Mouse (Mus musculus) liver, embryonic 13.5 days (tissue): ENCODE results near the gene Mapk10. TPM values are rescaled to one million over a fixed set of nuclear protein-coding genes. Genes with fewer than 3 reads are reported as not detected.

Experiments used
- ATAC-seq: fragments of 200-750 bp; cut with Nextera tagmentation; 2 replicates; pipeline ENCODE4 v1.8.0; 2017; ENCODE audit warnings: low read depth, mild to moderate bottlenecking, moderate number of reproducible peaks, moderate library complexity
- DNase-seq: peaks from one replicate; pipeline ENCODE4 v3.0.0; 2022
- H3K27ac ChIP-seq: fragments of 300-500 bp; sonication (generic); 2 replicates; pipeline ENCODE4 v1.5.1; 2015; ENCODE audit warnings: moderate library complexity, mild to moderate bottlenecking, inconsistent platforms
- H3K27me3 ChIP-seq: fragments of 300-500 bp; sonication (generic); 2 replicates; pipeline ENCODE4 v1.6.1; 2015; ENCODE audit warnings: mild to moderate bottlenecking, inconsistent platforms
- H3K36me3 ChIP-seq: fragments of 300-500 bp; sonication (generic); 2 replicates; pipeline ENCODE4 v1.6.1; 2015; ENCODE audit warnings: mild to moderate bottlenecking, inconsistent platforms
- H3K4me1 ChIP-seq: fragments of 300-500 bp; sonication (generic); replicated peaks from 2 replicates; pipeline ENCODE4 v1.6.1; 2015; ENCODE audit warnings: inconsistent platforms
- H3K4me2 ChIP-seq: fragments of 300-500 bp; sonication (generic); 2 replicates; pipeline ENCODE4 v1.6.1; 2015; ENCODE audit warnings: inconsistent platforms, mild to moderate bottlenecking, moderate library complexity
- H3K4me3 ChIP-seq: fragments of 300-500 bp; sonication (generic); replicated peaks from 2 replicates; pipeline ENCODE4 v1.5.1; 2015; ENCODE audit warnings: mild to moderate bottlenecking, inconsistent platforms
- H3K9ac ChIP-seq: fragments of 300-500 bp; sonication (generic); 2 replicates; pipeline ENCODE4 v1.6.1; 2015; ENCODE audit warnings: mild to moderate bottlenecking, inconsistent platforms
- H3K9me3 ChIP-seq: fragments of 300-500 bp; sonication (generic); replicated peaks from 2 replicates; pipeline ENCODE4 v1.6.1; 2016; ENCODE audit warnings: inconsistent platforms
- WGBS: fragments of 180-500 bp; shearing (Covaris S2); methylation state at CpG from one replicate; pipeline ENCODE4 v1.1.7; 2015; ENCODE audit not compliant: insufficient replicate concordance; 5-methylcytosine and 5-hydroxymethylcytosine counted together
- polyA plus RNA-seq: library from polyadenylated mRNA; unstranded; fragments of >200 nt; fragmentation: Nextera tagmentation; extraction: Ambion mirVana; gene quantifications from 2 replicates; pipeline ENCODE4 v1.2.1, GENCODE M21; 2015

Gene Mapk10
- polyA plus RNA-seq, 1 experiment from 2014 or later = 0.13 TPM

DNA sequence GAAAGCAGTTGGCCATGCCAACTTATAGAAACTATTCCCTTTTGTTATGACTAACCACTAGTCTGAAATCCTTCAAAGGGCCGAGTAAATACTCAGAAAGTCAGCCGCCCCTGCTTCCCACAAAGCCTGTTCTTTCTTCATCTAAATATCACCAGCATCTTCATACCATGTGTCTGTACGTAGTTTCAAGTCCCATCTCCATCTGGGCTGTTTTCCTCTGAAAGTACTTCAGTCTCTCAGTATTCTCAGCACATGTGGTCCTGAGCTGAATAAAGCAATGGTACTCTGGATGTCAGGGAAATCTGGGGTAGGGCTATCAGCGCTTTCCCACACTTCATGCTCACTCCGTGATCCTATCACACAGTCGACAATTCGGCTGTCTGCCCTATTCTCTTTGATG, 212.6 kb downstream of the Mapk10 start:
- no peak for DNase-seq
- no peaks in the 10 kb centered on the region for H3K27me3 ChIP-seq
- peaks cover 2% of the 10 kb centered on the region; the same call in 1 of the 2 replicates for H3K9me3 ChIP-seq
- no peak overlapping the region for H3K27ac ChIP-seq
- H3K9ac ChIP-seq = no peak overlapping the region
- H3K4me2 ChIP-seq = no peak overlapping the region
- 69% methylated on average over 7 of the region's 7 CpGs for WGBS
- no peak for ATAC-seq
- H3K4me1 ChIP-seq = no peaks in the 10 kb centered on the region
- H3K4me3 ChIP-seq = no peak overlapping the region
- H3K36me3 ChIP-seq = no peaks in the 10 kb centered on the region

DNA sequence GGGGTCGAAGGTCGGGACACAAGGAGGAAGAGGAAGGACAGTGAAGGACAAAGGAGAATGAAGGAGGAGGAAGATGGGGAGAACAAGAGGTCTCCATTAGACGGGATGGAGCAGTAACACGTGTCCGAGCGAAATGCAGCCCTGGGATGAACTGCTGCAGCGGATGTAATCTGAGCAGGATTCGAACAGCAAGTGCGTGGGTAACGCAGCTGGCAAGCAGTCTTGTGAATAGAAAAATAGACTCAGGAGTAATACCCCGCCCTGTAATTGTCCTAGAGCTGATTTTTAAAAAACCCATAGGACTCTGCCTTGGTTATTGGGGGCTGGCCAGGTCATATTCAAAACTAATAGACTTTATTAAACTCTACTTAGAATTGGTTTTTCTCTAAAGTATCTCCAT, 213.2 kb downstream of the Mapk10 start:
- Histone ChIP-seq H3K4me2 (no peak overlapping the region), H3K36me3 (no peaks in the 10 kb centered on the region), H3K9ac (no peak overlapping the region), H3K27me3 (no peaks in the 10 kb centered on the region), H3K9me3 (peaks cover 2% of the 10 kb centered on the region; the same call in 1 of the 2 replicates), H3K4me1 (no peaks in the 10 kb centered on the region), H3K4me3 (no peak overlapping the region), H3K27ac (no peak overlapping the region)
- ATAC-seq (no peak), DNase-seq (no peak)
- 74% methylated on average over 11 of the region's 11 CpGs for WGBS

DNA sequence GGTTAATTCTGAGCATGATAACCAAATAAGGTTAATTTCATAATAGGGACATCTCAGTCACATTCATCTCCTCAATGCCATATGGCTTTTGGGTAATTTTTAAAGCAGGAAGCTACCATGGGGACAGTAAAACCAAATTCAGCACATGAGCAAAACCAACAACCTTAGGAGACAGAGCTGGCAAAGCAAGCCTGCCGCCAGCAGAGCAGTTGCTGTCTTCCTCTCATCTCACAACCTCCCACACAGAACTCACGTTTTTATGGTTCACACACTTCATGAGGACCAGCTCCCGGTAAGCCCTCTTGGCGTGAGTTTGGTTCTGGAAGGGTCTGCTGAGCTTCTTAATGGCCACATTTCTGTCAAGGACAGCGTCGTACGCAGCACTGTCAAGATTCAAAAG, 214.8 kb downstream of the Mapk10 start:
- 67% methylated on average over 7 of the region's 7 CpGs for WGBS
- ATAC-seq (no peak), DNase-seq (no peak)
- Histone ChIP-seq H3K27ac (no peak overlapping the region), H3K9ac (no peak overlapping the region), H3K36me3 (no peaks in the 10 kb centered on the region), H3K4me2 (no peak overlapping the region), H3K4me1 (no peaks in the 10 kb centered on the region), H3K4me3 (no peak overlapping the region), H3K27me3 (no peaks in the 10 kb centered on the region), H3K9me3 (peaks cover 2% of the 10 kb centered on the region; the same call in 1 of the 2 replicates)

- Histone ChIP-seq H3K4me1 (no peaks in the 10 kb centered on the region), H3K4me2 (no peak overlapping the region), H3K27ac (no peak overlapping the region), H3K27me3 (no peaks in the 10 kb centered on the region), H3K9ac (no peak overlapping the region), H3K9me3 (peaks cover 4% of the 10 kb centered on the region; the same call in 1 of the 2 replicates), H3K36me3 (no peaks in the 10 kb centered on the region), H3K4me3 (no peak overlapping the region)
- ATAC-seq (no peak), DNase-seq (no peak)
These were observed 215.2 kb downstream of the Mapk10 start for GRCm38 (mm10) chr5:102995928-102996327.

GRCm38 (mm10) chr5:102993951-102994350, 217.2 kb downstream of the Mapk10 start:
- Histone ChIP-seq H3K4me3 (no peak overlapping the region), H3K36me3 (no peaks in the 10 kb centered on the region), H3K27me3 (no peaks in the 10 kb centered on the region), H3K9me3 (peaks cover 6% of the 10 kb centered on the region; the same call in 1 of the 2 replicates), H3K4me2 (no peak overlapping the region), H3K27ac (no peak overlapping the region), H3K4me1 (no peaks in the 10 kb centered on the region), H3K9ac (no peak overlapping the region)
- no peak for DNase-seq
- 67% methylated on average over 5 of the region's 5 CpGs for WGBS
- ATAC-seq = no peak

DNA sequence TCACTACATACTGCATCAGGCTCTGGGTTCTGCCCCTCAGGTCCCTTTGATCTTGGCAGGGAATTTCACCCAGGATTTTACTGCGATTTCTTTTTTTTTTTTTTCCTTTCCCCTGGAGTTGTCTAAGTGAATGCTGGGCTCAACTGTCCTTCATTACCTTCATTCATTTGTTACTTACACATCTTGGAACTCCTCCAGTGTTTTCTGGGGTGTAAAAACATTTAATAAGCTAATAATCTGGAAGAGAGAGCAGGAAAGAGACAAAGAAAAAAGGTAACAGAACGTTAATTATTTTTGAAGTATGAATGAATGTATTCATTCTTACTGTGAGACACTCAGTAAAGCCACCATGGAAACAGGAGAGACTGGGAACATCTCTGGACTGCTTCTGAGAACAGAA, 219.4 kb downstream of the Mapk10 start:
- H3K9ac ChIP-seq = no peak overlapping the region
- H3K4me3 ChIP-seq = no peak overlapping the region
- H3K4me2 ChIP-seq = no peak overlapping the region
- no peak overlapping the region for H3K27ac ChIP-seq
- peaks cover 4% of the 10 kb centered on the region; the same call in 1 of the 2 replicates for H3K9me3 ChIP-seq
- H3K27me3 ChIP-seq = no peaks in the 10 kb centered on the region
- DNase-seq (no peak), ATAC-seq (no peak)
- no peaks in the 10 kb centered on the region for H3K4me1 ChIP-seq
- WGBS = 51% methylated on average over 2 of the region's 2 CpGs
- H3K36me3 ChIP-seq = no peaks in the 10 kb centered on the region

DNA sequence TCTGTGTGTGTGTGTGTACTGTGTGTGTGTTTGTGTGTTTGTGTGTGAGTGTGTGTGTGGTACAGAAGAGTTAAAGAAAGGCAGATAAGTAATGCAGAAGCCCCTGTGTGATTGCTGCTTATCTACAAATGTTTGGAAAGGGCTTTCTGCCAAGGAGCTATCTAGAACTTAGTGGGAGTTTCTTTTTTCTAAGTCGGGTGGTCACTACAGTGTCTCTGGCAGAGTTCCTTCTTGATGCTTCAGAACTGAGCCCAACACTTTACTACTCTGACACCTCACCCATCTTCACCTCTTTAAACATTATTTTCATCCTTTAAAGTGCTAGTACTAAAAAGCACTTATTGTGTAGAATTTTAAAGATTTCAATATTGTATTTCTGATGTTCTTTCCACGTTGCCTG, 232.8 kb downstream of the Mapk10 start:
- Histone ChIP-seq H3K36me3 (no peaks in the 10 kb centered on the region), H3K4me1 (no peaks in the 10 kb centered on the region), H3K9me3 (no peaks in the 10 kb centered on the region), H3K27me3 (no peaks in the 10 kb centered on the region), H3K9ac (no peak overlapping the region), H3K4me3 (no peak overlapping the region), H3K4me2 (no peak overlapping the region), H3K27ac (no peak overlapping the region)
- ATAC-seq (no peak), DNase-seq (no peak)
- WGBS = 45% methylated on average over 2 of the region's 2 CpGs

- ATAC-seq = no peak
- Histone ChIP-seq H3K36me3 (no peaks in the 10 kb centered on the region), H3K4me2 (no peak overlapping the region), H3K9ac (no peak overlapping the region), H3K27ac (no peak overlapping the region), H3K4me1 (no peaks in the 10 kb centered on the region), H3K27me3 (no peaks in the 10 kb centered on the region), H3K4me3 (no peak overlapping the region), H3K9me3 (0 out of 2 replicates have a peak, but pooled peaks cover 5% of the 10 kb centered on the region)
- no peak for DNase-seq
- WGBS = 32% methylated on average over 6 of the region's 6 CpGs
These were observed 234.0 kb downstream of the Mapk10 start for GRCm38 (mm10) chr5:102977138-102977537.

GRCm38 (mm10) chr5:102976540-102976939, 234.6 kb downstream of the Mapk10 start:
- Histone ChIP-seq H3K4me1 (no peaks in the 10 kb centered on the region), H3K9ac (no peak overlapping the region), H3K4me3 (no peak overlapping the region), H3K36me3 (no peaks in the 10 kb centered on the region), H3K9me3 (0 out of 2 replicates have a peak, but pooled peaks cover 5% of the 10 kb centered on the region), H3K27ac (no peak overlapping the region), H3K4me2 (no peak overlapping the region), H3K27me3 (no peaks in the 10 kb centered on the region)
- ATAC-seq (no peak), DNase-seq (no peak)

DNA sequence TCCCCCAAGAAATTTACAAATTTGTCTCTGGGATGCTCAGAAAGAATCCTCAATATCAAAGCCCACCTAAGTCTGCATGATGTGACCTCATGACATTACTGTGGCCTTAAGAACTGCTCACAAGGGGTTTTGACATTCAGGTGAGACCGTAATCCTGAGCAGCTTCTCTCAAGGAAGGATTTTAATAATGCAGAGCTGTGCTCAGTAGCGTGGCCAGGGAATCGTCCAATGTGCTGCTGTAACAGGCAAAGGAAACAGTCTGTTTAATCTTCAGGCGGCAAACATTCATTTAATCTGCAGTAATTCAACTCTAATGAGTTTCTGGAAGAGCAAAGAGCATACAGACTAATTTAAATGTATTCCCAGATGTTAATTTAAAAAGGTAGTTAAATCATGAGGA, 236.7 kb downstream of the Mapk10 start:
- 0 out of 2 replicates have a peak, but pooled peaks cover 5% of the 10 kb centered on the region for H3K9me3 ChIP-seq
- H3K27ac ChIP-seq = no peak overlapping the region
- H3K4me1 ChIP-seq = no peaks in the 10 kb centered on the region
- H3K27me3 ChIP-seq = no peaks in the 10 kb centered on the region
- WGBS = 69% methylated on average over 4 of the region's 4 CpGs
- H3K4me2 ChIP-seq = no peak overlapping the region
- H3K36me3 ChIP-seq = no peaks in the 10 kb centered on the region
- no peak overlapping the region for H3K4me3 ChIP-seq
- ATAC-seq (no peak), DNase-seq (no peak)
- no peak overlapping the region for H3K9ac ChIP-seq

GRCm38 (mm10) chr5:102964396-102964795, 246.7 kb downstream of the Mapk10 start:
- Histone ChIP-seq H3K9ac (no peak overlapping the region), H3K36me3 (no peaks in the 10 kb centered on the region), H3K9me3 (0 out of 2 replicates have a peak, but pooled peaks cover 3% of the 10 kb centered on the region), H3K27me3 (no peaks in the 10 kb centered on the region), H3K4me2 (no peak overlapping the region), H3K27ac (no peak overlapping the region), H3K4me1 (no peaks in the 10 kb centered on the region), H3K4me3 (no peak overlapping the region)
- DNase-seq (no peak), ATAC-seq (no peak)
- WGBS = 75% methylated on average over 5 of the region's 5 CpGs

DNA sequence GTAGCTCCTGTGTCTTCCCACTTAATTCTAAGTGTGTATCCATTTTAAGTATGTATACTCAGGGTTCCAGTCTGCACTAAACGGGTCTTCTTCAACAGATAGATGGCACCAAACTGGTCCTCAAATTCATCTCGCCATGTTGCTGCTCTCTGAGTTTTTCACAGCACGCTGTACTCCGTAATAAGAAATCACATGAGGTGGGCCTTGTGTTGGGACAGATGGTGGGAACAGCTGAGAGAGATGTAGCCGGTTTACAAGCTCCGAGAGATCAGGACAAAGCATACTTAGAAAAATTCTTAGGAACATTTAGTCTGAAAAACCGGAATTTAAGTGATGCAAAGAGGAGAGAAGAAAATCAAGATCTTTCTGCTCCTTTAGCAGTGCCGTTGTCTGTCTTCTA, 257.7 kb downstream of the Mapk10 start:
- Histone ChIP-seq H3K4me3 (no peak overlapping the region), H3K27me3 (no peaks in the 10 kb centered on the region), H3K4me1 (no peaks in the 10 kb centered on the region), H3K4me2 (no peak overlapping the region), H3K36me3 (no peaks in the 10 kb centered on the region), H3K9ac (no peak overlapping the region), H3K27ac (no peak overlapping the region), H3K9me3 (no peaks in the 10 kb centered on the region)
- 68% methylated on average over 8 of the region's 8 CpGs for WGBS
- DNase-seq (no peak), ATAC-seq (no peak)
